Mouse (Mus musculus) liver, adult (tissue): Measurements from ENCODE around the gene Rpap1.
A peak's percentile ranks its signal among the peaks of the same experiment; 100 is the strongest.

Experiments
- GATA4 ChIP-seq: IDR thresholded peaks from 2 replicates; pipeline ENCODE4 v1.6.1; 2014; ENCODE audit warnings: mild to moderate bottlenecking, low read length; ENCODE audit not compliant: insufficient replicate concordance

Gene Rpap1

GRCm38 (mm10) chr2:119749260-119749659, 38.1 kb downstream of the Rpap1 start:
- TF ChIP-seq GATA4 = no peak

DNA sequence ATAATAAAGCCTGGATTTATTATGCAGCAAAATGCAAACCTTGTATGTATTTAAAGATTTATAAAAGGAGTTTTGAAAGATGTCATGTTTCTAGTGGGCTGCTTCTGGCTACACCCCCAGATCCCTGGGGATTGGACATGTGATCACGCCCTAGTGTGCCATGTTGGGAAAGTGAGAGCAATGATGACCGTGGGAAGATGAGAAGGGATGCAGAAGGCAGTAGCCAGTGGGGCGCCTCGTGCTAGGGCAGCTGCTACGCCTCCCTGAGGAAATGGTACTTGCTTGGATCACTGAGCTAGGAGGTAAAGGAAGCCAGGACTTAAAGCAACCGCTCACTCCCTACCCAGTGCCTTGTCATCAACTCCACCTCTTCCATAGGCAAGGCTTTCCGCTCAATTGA, 39.8 kb downstream of the Rpap1 start:
- no peak for TF ChIP-seq GATA4

GRCm38 (mm10) chr2:119745281-119745680, 42.1 kb downstream of the Rpap1 start:
- TF ChIP-seq GATA4 = no peak

DNA sequence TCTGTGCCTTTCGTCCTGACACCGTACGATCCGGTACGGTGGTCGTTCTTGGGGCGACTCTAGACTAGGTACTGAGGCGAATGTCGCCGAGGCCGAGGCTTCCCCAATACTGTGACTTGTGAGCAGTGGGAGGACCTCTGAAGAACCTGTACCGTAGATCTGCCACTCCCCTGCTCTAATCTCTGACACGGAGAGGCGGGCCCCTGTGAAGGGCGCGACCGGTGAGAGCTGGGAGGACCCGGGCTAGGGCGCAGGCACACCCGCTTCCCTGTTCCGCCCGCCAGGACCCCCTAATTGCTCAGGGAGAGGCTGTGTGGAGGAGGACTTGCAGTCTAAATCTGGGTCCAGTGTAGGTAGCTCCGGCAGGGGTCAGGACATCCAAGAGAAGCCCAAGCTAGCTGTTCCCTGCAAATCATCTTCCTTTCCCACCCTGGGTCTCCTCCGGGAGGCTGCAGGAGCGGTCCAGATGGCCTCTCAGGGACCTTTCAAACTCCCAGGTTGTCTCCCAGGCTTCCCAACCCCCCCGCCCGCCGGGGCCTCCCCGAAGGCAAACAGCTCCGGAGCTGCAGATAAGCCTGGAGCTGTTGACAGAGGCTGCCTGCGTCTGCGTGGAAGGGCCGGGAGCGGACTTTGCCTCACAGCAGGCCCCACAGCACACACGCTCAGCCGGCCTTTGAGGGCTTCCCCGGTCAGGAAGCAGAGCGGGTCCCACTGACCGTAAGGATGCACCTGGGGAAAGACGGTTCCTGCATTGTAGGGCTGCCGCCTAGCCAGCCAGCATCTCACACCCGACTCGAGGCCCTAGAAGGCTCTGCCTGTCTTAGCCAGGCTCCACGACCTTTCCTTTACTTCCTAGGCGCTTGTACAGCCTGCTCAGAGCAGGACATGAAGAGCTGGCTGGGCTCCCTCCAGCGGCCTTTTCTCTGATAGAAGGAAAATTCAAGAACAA, 42.9 kb downstream of the Rpap1 start:
- TF ChIP-seq GATA4 = peak; percentile 22; the same call in 1 of the 2 replicates

- TF ChIP-seq GATA4 = no peak
Measured at GRCm38 (mm10) chr2:119743808-119744162, 43.6 kb downstream of the Rpap1 start.

DNA sequence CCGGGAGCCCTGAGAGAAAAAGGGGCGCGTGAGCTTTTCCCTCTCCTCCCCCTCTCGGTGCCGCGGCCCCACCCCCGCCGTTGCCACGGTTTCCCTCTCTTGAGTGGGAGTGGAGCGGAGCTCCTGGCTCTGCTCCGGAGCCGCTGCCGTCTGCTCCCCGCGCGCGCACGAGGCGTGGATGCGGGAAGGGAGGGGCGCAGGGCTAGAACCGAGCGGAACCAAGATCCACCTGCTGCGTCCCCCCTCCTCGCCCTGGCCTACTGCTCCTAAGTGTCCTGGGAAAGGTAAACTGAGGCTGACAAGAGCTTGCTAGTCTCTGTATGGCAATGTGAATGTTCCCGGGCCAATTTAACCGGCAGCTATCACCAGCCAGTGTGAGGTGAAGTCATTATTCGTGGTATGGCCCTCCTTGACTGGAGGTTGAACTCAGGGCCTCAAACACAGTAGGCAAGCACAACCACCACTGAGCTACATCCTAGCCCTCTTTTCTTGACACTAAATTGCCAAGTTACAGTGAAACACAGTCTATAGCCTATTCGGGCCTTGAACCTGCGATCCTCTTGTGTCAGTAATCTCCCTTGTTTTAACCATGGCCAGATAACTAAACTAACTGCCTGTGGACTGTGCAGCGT, 44.0 kb downstream of the Rpap1 start:
- TF ChIP-seq GATA4 = no peak

DNA sequence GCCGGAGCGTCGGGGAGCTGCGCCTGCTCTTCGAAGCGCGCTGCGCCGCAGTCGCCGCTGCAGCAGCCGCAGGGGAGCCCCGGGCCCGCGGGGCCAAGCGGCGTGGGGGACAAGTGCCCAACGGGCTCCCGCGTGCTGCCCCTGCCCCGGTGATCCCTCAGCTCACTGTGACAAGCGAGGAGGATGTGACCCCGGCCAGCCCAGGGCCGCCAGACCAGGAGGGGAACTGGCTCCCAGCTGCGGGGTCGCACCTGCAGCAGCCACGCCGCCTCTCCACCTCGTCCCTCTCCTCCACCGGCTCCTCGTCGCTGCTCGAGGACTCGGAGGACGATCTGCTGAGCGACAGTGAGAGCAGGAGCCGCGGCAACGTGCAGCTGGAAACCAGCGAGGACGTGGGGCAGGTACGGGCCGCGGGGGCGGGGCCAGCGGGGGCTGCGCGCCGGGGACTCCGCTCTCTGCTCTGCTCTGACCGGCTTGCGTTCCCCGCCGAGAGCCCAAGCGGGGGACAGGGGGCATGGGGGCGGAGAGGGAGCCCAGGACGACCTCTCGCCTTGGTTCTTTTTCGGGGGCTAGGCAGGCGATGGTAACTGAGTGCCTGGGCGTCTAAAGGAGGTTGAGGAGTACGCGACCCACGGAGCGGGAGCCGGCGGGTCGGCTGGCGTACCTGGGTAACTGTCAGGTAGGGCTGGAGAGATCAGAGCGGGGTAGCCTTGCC, 44.7 kb downstream of the Rpap1 start:
- no peak for TF ChIP-seq GATA4

- TF ChIP-seq GATA4 = no peak
Measured at GRCm38 (mm10) chr2:119741581-119742411, 45.5 kb downstream of the Rpap1 start, which contains the start of gene Itpka. Gene Itpka (plus strand): TSS chr2:119742337.

- no peak for TF ChIP-seq GATA4
Measured at GRCm38 (mm10) chr2:119740567-119740966, 46.8 kb downstream of the Rpap1 start.

DNA sequence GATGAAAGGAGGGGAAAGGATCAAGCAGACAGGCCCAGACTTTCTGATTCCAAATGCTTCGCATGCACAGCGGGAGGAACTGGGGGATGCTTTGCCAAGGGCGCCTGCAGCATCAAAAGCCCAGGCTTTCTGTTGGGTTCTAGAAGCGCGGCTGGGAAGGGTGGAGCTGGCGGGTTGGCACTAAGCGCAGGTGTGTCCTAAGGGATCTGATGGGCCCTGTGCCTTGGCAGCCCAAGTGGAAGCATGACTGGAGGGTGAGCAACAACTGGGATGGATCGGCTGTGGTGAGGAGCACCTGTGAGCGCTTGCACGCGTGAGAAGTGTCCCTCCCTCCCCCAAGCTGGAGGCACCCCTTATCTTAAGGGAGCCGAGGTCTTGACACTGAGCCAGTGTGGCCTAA, 50.2 kb downstream of the Rpap1 start:
- TF ChIP-seq GATA4 = no peak

DNA sequence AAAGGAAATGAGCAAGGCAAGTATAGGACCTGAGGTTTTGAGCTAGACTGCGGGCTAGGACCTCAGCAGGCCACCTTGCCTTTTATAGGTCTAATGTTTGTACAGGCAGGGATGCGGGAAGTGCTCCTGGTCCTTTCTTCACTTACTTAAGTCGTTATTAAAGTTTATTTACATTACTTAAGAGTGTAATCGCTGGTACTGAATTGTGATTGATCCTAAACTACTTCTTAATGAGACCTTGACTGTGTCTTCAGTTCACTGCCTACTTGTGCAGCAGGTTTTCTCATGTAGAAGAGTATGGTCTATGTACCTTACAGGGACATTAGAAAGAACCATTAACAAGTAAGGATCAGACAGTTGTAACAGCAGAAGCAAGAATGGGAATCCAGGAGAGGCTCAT, 56.6 kb downstream of the Rpap1 start:
- TF ChIP-seq GATA4 = no peak

DNA sequence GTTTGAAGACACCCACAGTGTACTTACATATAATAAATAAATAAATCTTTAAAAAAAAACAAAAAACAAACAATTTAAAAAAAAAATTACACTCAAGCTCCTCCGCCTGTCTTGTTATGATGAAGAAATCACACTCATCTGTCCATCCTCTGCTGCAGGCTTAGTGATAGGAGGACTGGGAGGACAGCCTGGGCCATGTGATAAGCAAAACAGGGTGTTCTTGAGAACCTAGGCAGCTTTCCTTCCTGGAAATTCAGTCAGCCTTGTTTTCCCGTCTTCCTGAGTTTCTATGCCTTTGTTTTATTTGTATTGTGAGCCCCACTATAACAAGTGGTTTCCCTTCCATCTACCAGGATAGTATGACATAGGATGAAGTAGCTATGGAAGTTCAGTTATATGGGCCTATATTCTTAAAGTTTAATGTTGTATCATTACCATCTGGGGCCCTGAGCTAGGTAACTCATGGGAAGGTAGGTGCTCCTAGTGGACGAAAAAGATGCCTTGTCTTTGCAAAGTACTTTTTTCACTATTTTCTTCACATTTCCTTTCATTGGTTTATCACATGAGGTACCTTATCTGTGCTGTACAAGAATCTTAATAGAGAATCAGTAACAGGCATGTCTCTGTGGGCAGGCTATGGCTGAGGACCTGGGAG, 59.4 kb downstream of the Rpap1 start:
- no peak for TF ChIP-seq GATA4

DNA sequence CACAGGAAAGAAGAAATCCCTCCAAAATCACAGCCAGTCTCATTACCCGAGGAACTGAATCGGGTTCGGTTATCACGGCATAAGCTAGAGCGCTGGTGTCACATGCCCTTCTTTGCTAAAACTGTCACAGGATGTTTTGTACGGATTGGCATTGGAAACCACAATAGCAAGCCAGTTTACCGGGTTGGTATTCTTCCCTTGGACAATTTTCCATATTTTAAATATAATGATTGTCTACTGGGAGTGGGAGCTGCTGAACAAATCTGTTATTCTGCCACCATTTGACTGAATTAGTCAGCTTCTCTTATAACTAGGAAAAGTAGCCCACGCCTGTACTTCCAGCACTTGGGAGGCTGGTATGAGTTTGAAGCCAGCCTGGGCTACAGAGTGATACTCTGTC, 66.3 kb downstream of the Rpap1 start:
- TF ChIP-seq GATA4 = no peak
